Mouse (Mus musculus) bone marrow, adult 2 months (tissue): ENCODE measurements around the gene Adgrl1.
"Not testable (repeated sequence)": the region's sequence is repeated elsewhere in the genome, so short reads cannot be mapped to it uniquely, and the experiment has no call there.

Source experiments
- CTCF ChIP-seq: fragments of 200-500 bp; IDR thresholded peaks from 2 replicates; pipeline ENCODE4 v1.5.1; 2011; ENCODE audit warnings: low read length, control low read depth; ENCODE audit not compliant: control insufficient read depth, insufficient read depth
- POLR2A ChIP-seq: fragments of 200-500 bp; IDR thresholded peaks from 2 replicates; pipeline ENCODE4 v1.6.1; 2011; ENCODE audit warnings: low read depth, mild to moderate bottlenecking, control low read depth, low read length, borderline replicate concordance; ENCODE audit not compliant: control insufficient read depth

- TF ChIP-seq CTCF, POLR2A: not testable (repeated sequence)
Measured at GRCm38 (mm10) chr8:83983222-83983621, 83.3 kb downstream of the Adgrl1 start.
